Mouse (Mus musculus): ENCODE measurements around the gene Ecpas. TPM values are rescaled to one million over a fixed set of nuclear protein-coding genes. Genes with fewer than 3 reads are reported as not detected.

Ecpas gene
- 13.4 and 13.6 TPM in 2 replicates for polyA plus RNA-seq (2015; fragmentation: Nextera tagmentation; extraction: Ambion mirVana)

DNA sequence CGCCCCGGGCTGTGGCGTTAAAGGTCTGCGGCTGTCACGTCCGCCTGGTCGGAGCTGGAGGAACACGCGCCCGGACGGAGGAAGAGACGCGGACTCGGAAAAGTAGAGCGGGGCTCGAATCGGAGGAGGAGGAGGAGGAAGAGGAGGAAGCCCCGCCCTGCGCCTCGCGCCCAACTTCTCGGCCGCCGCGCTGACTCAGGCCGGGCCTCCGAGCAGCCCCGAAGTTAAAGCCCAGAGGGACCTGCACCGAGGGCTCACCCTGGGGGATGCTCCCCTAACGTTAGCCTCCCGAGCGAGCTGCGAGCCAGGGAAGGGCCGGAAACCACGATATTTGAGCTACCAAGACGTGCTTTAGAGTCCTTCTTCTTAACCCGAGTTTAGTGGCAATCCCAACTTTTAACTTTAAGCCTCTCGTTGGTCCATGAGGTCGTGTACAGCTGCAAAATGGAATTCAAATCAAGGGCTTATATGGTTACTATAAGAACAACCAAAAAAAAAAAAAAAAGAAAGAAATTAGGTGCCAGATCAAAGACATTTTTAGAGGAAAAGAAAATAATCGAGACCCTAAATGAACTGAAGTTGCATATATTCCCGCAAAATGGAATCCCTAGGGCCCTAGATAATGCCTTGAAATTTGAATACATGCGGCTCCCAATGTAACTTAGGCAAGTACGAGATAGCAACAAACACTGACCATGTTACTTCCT lies at the start of gene Ecpas:
Ecpas (minus strand) TSS at position 121 of the 707 bp plus-strand sequence.
- peak; percentile 70 for ATAC-seq (ENCODE audit: low FRiP score, low TSS enrichment)
- DNase-seq (ENCODE audit: low spot score): peak; percentile 84
- Histone ChIP-seq H3K9me3 (ENCODE audit: control insufficient read depth, low read length) (no peaks in the 10 kb centered on the region), H3K4me1 (replicated peaks; ENCODE audit: control insufficient read depth, insufficient read depth) (peaks cover 3% of the 10 kb centered on the region; the same call in 1 of the 2 replicates), H3K27me3 (ENCODE audit: control insufficient read depth, insufficient read depth, low read length) (no peaks in the 10 kb centered on the region), H3K36me3 (ENCODE audit: control insufficient read depth, insufficient read depth, low read length) (no peaks in the 10 kb centered on the region), H3K4me3 (ENCODE audit: low read depth, low read length) (peak within 1 kb of the TSS; percentile 92), H3K4me2 (replicated peaks; ENCODE audit: low read depth) (peak within 1 kb of the TSS; percentile 73), H3K27ac (replicated peaks) (peak within 1 kb of the TSS; percentile 98), H3K9ac (ENCODE audit: low read length) (peak within 1 kb of the TSS; percentile 98)
- TF ChIP-seq EP300 (optimal IDR thresholded peaks at IDR 0.05) (no peak), CTCF (IDR thresholded peaks at IDR 0.05; ENCODE audit: low read depth) (no peak)
- WGBS: 5% methylated on average over 34 of the region's 43 CpGs

- H3K9me3 ChIP-seq (ENCODE audit: control insufficient read depth, low read length): no peaks in the 10 kb centered on the region
- no peaks in the 10 kb centered on the region for H3K4me1 ChIP-seq (replicated peaks; ENCODE audit: control insufficient read depth, insufficient read depth)
- TF ChIP-seq CTCF (IDR thresholded peaks at IDR 0.05; ENCODE audit: low read depth) (no peak), EP300 (optimal IDR thresholded peaks at IDR 0.05) (no peak)
- WGBS: 91% methylated on average over 15 of the region's 15 CpGs
- no peak overlapping the region for H3K27ac ChIP-seq (replicated peaks)
- no peaks in the 10 kb centered on the region for H3K36me3 ChIP-seq (ENCODE audit: control insufficient read depth, insufficient read depth, low read length)
- H3K27me3 ChIP-seq (ENCODE audit: control insufficient read depth, insufficient read depth, low read length): no peaks in the 10 kb centered on the region
- no peak overlapping the region for H3K4me2 ChIP-seq (replicated peaks; ENCODE audit: low read depth)
- H3K9ac ChIP-seq (ENCODE audit: low read length): no peak overlapping the region
- H3K4me3 ChIP-seq (ENCODE audit: low read depth, low read length): no peak overlapping the region
- DNase-seq (ENCODE audit: low spot score) (no peak), ATAC-seq (ENCODE audit: low FRiP score, low TSS enrichment) (no peak)
These were observed 49.2 kb upstream of the Ecpas start for GRCm38 (mm10) chr4:58961719-58962118.

GRCm38 (mm10) chr4:58952630-58953029 lies 40.1 kb upstream of the Ecpas start:
- ATAC-seq (ENCODE audit: low FRiP score, low TSS enrichment) (no peak), DNase-seq (ENCODE audit: low spot score) (no peak)
- H3K27me3 ChIP-seq (ENCODE audit: control insufficient read depth, insufficient read depth, low read length): no peaks in the 10 kb centered on the region
- no peaks in the 10 kb centered on the region for H3K4me1 ChIP-seq (replicated peaks; ENCODE audit: control insufficient read depth, insufficient read depth)
- 90% methylated on average over 11 of the region's 11 CpGs for WGBS
- no peak overlapping the region for H3K27ac ChIP-seq (replicated peaks)
- H3K4me3 ChIP-seq (ENCODE audit: low read depth, low read length): no peak overlapping the region
- no peak overlapping the region for H3K9ac ChIP-seq (ENCODE audit: low read length)
- no peak overlapping the region for H3K4me2 ChIP-seq (replicated peaks; ENCODE audit: low read depth)
- no peak for TF ChIP-seq EP300 (optimal IDR thresholded peaks at IDR 0.05)
- no peak for TF ChIP-seq CTCF (IDR thresholded peaks at IDR 0.05; ENCODE audit: low read depth)
- H3K36me3 ChIP-seq (ENCODE audit: control insufficient read depth, insufficient read depth, low read length): no peaks in the 10 kb centered on the region
- no peaks in the 10 kb centered on the region for H3K9me3 ChIP-seq (ENCODE audit: control insufficient read depth, low read length)

DNA sequence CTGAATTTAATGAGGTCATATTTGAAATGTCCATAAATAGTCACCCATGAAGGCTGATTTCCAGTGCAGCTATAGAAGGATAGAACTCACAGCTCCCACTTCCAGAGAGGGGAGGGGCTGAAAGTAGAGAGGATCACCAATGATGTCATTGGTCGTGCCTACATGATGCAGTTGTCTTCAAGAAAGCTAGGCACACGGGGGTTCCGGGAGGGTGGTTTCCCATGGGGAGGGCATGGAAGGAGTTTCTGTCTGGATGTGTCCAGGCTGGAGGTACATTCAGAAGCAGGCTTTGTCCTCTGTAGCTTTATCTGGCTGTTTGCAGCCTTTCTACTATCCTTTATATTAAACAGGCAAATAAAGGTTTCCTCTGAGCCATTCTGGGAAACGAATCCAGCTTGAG lies 35.8 kb upstream of the Ecpas start:
- no peak for TF ChIP-seq CTCF (IDR thresholded peaks at IDR 0.05; ENCODE audit: low read depth)
- no peak for TF ChIP-seq EP300 (optimal IDR thresholded peaks at IDR 0.05)
- H3K27me3 ChIP-seq (ENCODE audit: control insufficient read depth, insufficient read depth, low read length): no peaks in the 10 kb centered on the region
- H3K36me3 ChIP-seq (ENCODE audit: control insufficient read depth, insufficient read depth, low read length): no peaks in the 10 kb centered on the region
- no peak overlapping the region for H3K9ac ChIP-seq (ENCODE audit: low read length)
- no peak overlapping the region for H3K4me2 ChIP-seq (replicated peaks; ENCODE audit: low read depth)
- no peak overlapping the region for H3K4me3 ChIP-seq (ENCODE audit: low read depth, low read length)
- 82% methylated on average over 4 of the region's 4 CpGs for WGBS
- H3K27ac ChIP-seq (replicated peaks): no peak overlapping the region
- no peak for ATAC-seq (ENCODE audit: low FRiP score, low TSS enrichment)
- H3K4me1 ChIP-seq (replicated peaks; ENCODE audit: control insufficient read depth, insufficient read depth): no peaks in the 10 kb centered on the region
- no peak for DNase-seq (ENCODE audit: low spot score)
- H3K9me3 ChIP-seq (ENCODE audit: control insufficient read depth, low read length): no peaks in the 10 kb centered on the region

- DNase-seq (ENCODE audit: low spot score) (no peak), ATAC-seq (ENCODE audit: low FRiP score, low TSS enrichment) (no peak)
- Histone ChIP-seq H3K4me1 (replicated peaks; ENCODE audit: control insufficient read depth, insufficient read depth) (peaks cover 2% of the 10 kb centered on the region; the same call in 1 of the 2 replicates), H3K36me3 (ENCODE audit: control insufficient read depth, insufficient read depth, low read length) (no peaks in the 10 kb centered on the region), H3K4me2 (replicated peaks; ENCODE audit: low read depth) (no peak overlapping the region), H3K9me3 (ENCODE audit: control insufficient read depth, low read length) (no peaks in the 10 kb centered on the region), H3K27ac (replicated peaks) (no peak overlapping the region), H3K9ac (ENCODE audit: low read length) (no peak overlapping the region), H3K4me3 (ENCODE audit: low read depth, low read length) (no peak overlapping the region), H3K27me3 (ENCODE audit: control insufficient read depth, insufficient read depth, low read length) (no peaks in the 10 kb centered on the region)
- WGBS: 60% methylated on average over 5 of the region's 5 CpGs
- TF ChIP-seq EP300 (optimal IDR thresholded peaks at IDR 0.05) (no peak), CTCF (IDR thresholded peaks at IDR 0.05; ENCODE audit: low read depth) (no peak)
These were observed 32.1 kb upstream of the Ecpas start for GRCm38 (mm10) chr4:58944695-58945094.

DNA sequence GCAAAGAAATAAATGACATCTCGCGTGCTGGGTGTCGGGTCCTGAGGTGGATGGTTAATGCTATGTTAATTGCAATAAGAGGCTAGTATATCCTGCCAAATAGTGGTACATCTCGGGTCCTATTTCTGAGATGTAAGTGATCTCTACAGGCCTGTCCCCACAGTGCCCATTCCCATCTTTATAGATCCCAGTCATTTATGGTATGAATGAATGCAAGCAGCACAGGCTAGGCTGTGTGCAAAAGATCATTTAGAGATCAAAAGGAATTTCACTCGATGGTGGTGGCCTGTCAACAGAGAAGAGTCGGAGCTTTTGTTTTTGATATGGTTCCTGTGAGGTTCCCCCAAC lies 31.6 kb upstream of the Ecpas start:
- TF ChIP-seq CTCF (IDR thresholded peaks at IDR 0.05; ENCODE audit: low read depth) (no peak), EP300 (optimal IDR thresholded peaks at IDR 0.05) (no peak)
- Histone ChIP-seq H3K27ac (replicated peaks) (no peak overlapping the region), H3K4me2 (replicated peaks; ENCODE audit: low read depth) (peak overlapping the region; percentile 95), H3K4me3 (ENCODE audit: low read depth, low read length) (peak overlapping the region; percentile 69), H3K4me1 (replicated peaks; ENCODE audit: control insufficient read depth, insufficient read depth) (peaks cover 2% of the 10 kb centered on the region; the same call in 1 of the 2 replicates), H3K9ac (ENCODE audit: low read length) (0 out of 2 replicates have a peak overlapping the region, but pooled peaks have one; percentile 65), H3K9me3 (ENCODE audit: control insufficient read depth, low read length) (no peaks in the 10 kb centered on the region), H3K27me3 (ENCODE audit: control insufficient read depth, insufficient read depth, low read length) (no peaks in the 10 kb centered on the region), H3K36me3 (ENCODE audit: control insufficient read depth, insufficient read depth, low read length) (no peaks in the 10 kb centered on the region)
- 17% methylated on average over 6 of the region's 6 CpGs for WGBS
- ATAC-seq (ENCODE audit: low FRiP score, low TSS enrichment): no peak
- DNase-seq (ENCODE audit: low spot score): no peak

Data from stomach, postnatal 0 days (tissue).